Mouse (Mus musculus): ENCODE measurements at regions not wholly inside any gene's neighbourhood (a gene's known extent, or its start where the extent isn't known, plus 50 kb on each side); places are given as distances from the start of the nearest gene placed in this dataset.

- Histone ChIP-seq H3K9ac (replicated peaks) (no peak overlapping the region), H3K27ac (ENCODE audit: low read depth) (no peak overlapping the region), H3K4me1 (ENCODE audit: insufficient read depth) (no peaks in the 10 kb centered on the region), H3K27me3 (ENCODE audit: insufficient read depth, low read length) (no peaks in the 10 kb centered on the region), H3K36me3 (replicated peaks; ENCODE audit: insufficient read depth, low read length) (no peaks in the 10 kb centered on the region), H3K4me2 (ENCODE audit: low read depth, low read length) (no peak overlapping the region), H3K4me3 (ENCODE audit: low read depth, low read length) (no peak overlapping the region), H3K9me3 (ENCODE audit: low read length) (no peaks in the 10 kb centered on the region)
- ATAC-seq (no peak), DNase-seq (no peak)
- TF ChIP-seq CTCF (IDR thresholded peaks at IDR 0.05; ENCODE audit: low read depth) (no peak), EP300 (IDR thresholded peaks at IDR 0.05; ENCODE audit: low read depth) (no peak)
Observed at GRCm38 (mm10) chr9:33350258-33350657, 714.2 kb downstream of the Ets1 start.

DNA sequence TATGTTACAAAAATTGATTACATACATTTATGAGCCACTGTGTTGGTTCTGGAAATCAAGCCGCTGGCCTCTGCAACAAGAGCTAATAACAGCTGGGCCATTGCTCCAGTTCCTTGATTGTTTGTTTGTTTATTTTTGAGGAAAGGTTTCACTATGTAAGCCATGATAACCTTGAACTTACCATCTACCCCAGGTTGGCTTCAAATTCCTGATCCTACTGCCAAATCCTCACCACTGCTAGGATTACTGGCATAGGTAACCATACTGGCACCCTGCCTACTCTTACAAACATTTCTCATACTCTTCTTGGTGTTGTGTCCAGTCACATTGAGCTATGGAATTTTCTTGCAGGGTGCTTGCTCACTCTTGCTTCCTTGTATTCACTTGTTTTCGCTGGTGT lies 720.6 kb downstream of the Ets1 start:
- Histone ChIP-seq H3K4me1 (ENCODE audit: insufficient read depth) (no peaks in the 10 kb centered on the region), H3K4me2 (ENCODE audit: low read depth, low read length) (no peak overlapping the region), H3K9me3 (ENCODE audit: low read length) (no peaks in the 10 kb centered on the region), H3K9ac (replicated peaks) (no peak overlapping the region), H3K36me3 (replicated peaks; ENCODE audit: insufficient read depth, low read length) (no peaks in the 10 kb centered on the region), H3K27ac (ENCODE audit: low read depth) (no peak overlapping the region), H3K27me3 (ENCODE audit: insufficient read depth, low read length) (no peaks in the 10 kb centered on the region), H3K4me3 (ENCODE audit: low read depth, low read length) (no peak overlapping the region)
- no peak for TF ChIP-seq EP300 (IDR thresholded peaks at IDR 0.05; ENCODE audit: low read depth)
- DNase-seq: no peak
- 57% methylated on average over 2 of the region's 2 CpGs for WGBS (ENCODE audit: insufficient replicate concordance)
- no peak for ATAC-seq

- H3K36me3 ChIP-seq (replicated peaks; ENCODE audit: insufficient read depth, low read length): no peaks in the 10 kb centered on the region
- H3K27ac ChIP-seq (ENCODE audit: low read depth): no peak overlapping the region
- H3K4me1 ChIP-seq (ENCODE audit: insufficient read depth): no peaks in the 10 kb centered on the region
- TF ChIP-seq CTCF (IDR thresholded peaks at IDR 0.05; ENCODE audit: low read depth) (no peak), EP300 (IDR thresholded peaks at IDR 0.05; ENCODE audit: low read depth) (no peak)
- no peak overlapping the region for H3K4me3 ChIP-seq (ENCODE audit: low read depth, low read length)
- no peaks in the 10 kb centered on the region for H3K27me3 ChIP-seq (ENCODE audit: insufficient read depth, low read length)
- ATAC-seq: no peak
- H3K4me2 ChIP-seq (ENCODE audit: low read depth, low read length): no peak overlapping the region
- no peak for DNase-seq
- WGBS (ENCODE audit: insufficient replicate concordance): 74% methylated on average over 5 of the region's 5 CpGs
- H3K9ac ChIP-seq (replicated peaks): no peak overlapping the region
- H3K9me3 ChIP-seq (ENCODE audit: low read length): no peaks in the 10 kb centered on the region
Observed at GRCm38 (mm10) chr9:33360966-33361365, 724.9 kb downstream of the Ets1 start.

DNA sequence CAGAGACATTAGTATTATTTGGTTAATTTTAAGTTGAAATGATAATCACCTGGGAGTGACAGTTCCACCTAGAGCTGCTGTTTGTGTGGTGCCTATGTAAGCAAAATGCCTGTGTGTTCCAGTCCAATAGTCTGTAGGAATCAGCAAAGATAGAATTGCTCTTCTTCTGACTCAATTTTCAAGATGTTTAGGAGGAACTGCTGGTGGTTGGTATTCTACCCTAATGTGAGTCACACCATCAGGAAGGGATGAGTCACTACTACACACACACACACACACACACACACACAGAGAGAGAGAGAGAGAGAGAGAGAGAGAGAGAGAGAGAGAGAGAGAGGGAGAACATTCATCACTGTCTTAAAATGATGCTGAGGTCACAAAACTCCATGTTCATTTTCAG lies 753.1 kb downstream of the Ets1 start:
- Histone ChIP-seq H3K27ac (ENCODE audit: low read depth) (no peak overlapping the region), H3K4me2 (ENCODE audit: low read depth, low read length) (no peak overlapping the region), H3K9me3 (ENCODE audit: low read length) (no peaks in the 10 kb centered on the region), H3K36me3 (replicated peaks; ENCODE audit: insufficient read depth, low read length) (no peaks in the 10 kb centered on the region), H3K27me3 (ENCODE audit: insufficient read depth, low read length) (no peaks in the 10 kb centered on the region), H3K4me1 (ENCODE audit: insufficient read depth) (no peaks in the 10 kb centered on the region), H3K9ac (replicated peaks) (no peak overlapping the region), H3K4me3 (ENCODE audit: low read depth, low read length) (no peak overlapping the region)
- DNase-seq (no peak), ATAC-seq (no peak)
- TF ChIP-seq EP300 (IDR thresholded peaks at IDR 0.05; ENCODE audit: low read depth) (no peak), CTCF (IDR thresholded peaks at IDR 0.05; ENCODE audit: low read depth) (no peak)

DNA sequence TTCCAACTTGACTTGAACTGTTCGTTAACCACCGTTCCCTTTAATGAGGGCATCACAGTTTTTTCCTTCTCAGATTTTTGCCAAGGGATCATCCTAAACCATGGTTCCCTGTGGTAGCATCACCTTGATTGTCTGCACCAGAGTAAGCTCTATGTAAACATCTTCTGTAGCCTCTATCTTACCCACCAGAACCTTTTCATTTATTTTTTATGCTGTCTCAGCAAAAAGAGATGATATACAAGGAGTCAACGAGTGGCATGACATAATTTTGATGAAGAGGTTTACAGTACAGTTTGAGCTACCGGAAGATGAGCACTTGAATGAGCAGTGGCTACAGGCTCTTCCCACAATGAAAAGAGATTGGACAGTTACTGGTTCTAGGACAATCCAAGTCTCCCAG lies 768.7 kb downstream of the Ets1 start:
- Histone ChIP-seq H3K36me3 (replicated peaks; ENCODE audit: insufficient read depth, low read length) (no peaks in the 10 kb centered on the region), H3K27me3 (ENCODE audit: insufficient read depth, low read length) (no peaks in the 10 kb centered on the region), H3K27ac (ENCODE audit: low read depth) (no peak overlapping the region), H3K4me2 (ENCODE audit: low read depth, low read length) (no peak overlapping the region), H3K4me1 (ENCODE audit: insufficient read depth) (no peaks in the 10 kb centered on the region), H3K9ac (replicated peaks) (no peak overlapping the region), H3K9me3 (ENCODE audit: low read length) (0 out of 2 replicates have a peak, but pooled peaks cover 3% of the 10 kb centered on the region), H3K4me3 (ENCODE audit: low read depth, low read length) (no peak overlapping the region)
- DNase-seq (no peak), ATAC-seq (no peak)
- TF ChIP-seq CTCF (IDR thresholded peaks at IDR 0.05; ENCODE audit: low read depth) (no peak), EP300 (IDR thresholded peaks at IDR 0.05; ENCODE audit: low read depth) (no peak)
- 83% methylated on average over 4 of the region's 4 CpGs for WGBS (ENCODE audit: insufficient replicate concordance)

- H3K9me3 ChIP-seq (ENCODE audit: low read length): 0 out of 2 replicates have a peak, but pooled peaks cover 3% of the 10 kb centered on the region
- no peak overlapping the region for H3K4me3 ChIP-seq (ENCODE audit: low read depth, low read length)
- ATAC-seq: no peak
- H3K27ac ChIP-seq (ENCODE audit: low read depth): no peak overlapping the region
- H3K27me3 ChIP-seq (ENCODE audit: insufficient read depth, low read length): no peaks in the 10 kb centered on the region
- TF ChIP-seq CTCF (IDR thresholded peaks at IDR 0.05; ENCODE audit: low read depth) (no peak), EP300 (IDR thresholded peaks at IDR 0.05; ENCODE audit: low read depth) (no peak)
- no peak overlapping the region for H3K4me2 ChIP-seq (ENCODE audit: low read depth, low read length)
- H3K9ac ChIP-seq (replicated peaks): no peak overlapping the region
- 89% methylated on average over 2 of the region's 2 CpGs for WGBS (ENCODE audit: insufficient replicate concordance)
- no peak for DNase-seq
- H3K4me1 ChIP-seq (ENCODE audit: insufficient read depth): no peaks in the 10 kb centered on the region
- no peaks in the 10 kb centered on the region for H3K36me3 ChIP-seq (replicated peaks; ENCODE audit: insufficient read depth, low read length)
Observed at GRCm38 (mm10) chr9:33407517-33407916, 771.5 kb downstream of the Ets1 start.

GRCm38 (mm10) chr9:33423781-33424180 lies 787.8 kb downstream of the Ets1 start:
- no peak overlapping the region for H3K27ac ChIP-seq (ENCODE audit: low read depth)
- WGBS (ENCODE audit: insufficient replicate concordance): 42% methylated on average over 2 of the region's 2 CpGs
- H3K36me3 ChIP-seq (replicated peaks; ENCODE audit: insufficient read depth, low read length): no peaks in the 10 kb centered on the region
- no peak overlapping the region for H3K9ac ChIP-seq (replicated peaks)
- TF ChIP-seq CTCF (IDR thresholded peaks at IDR 0.05; ENCODE audit: low read depth) (no peak), EP300 (IDR thresholded peaks at IDR 0.05; ENCODE audit: low read depth) (no peak)
- H3K4me3 ChIP-seq (ENCODE audit: low read depth, low read length): no peak overlapping the region
- no peaks in the 10 kb centered on the region for H3K4me1 ChIP-seq (ENCODE audit: insufficient read depth)
- H3K27me3 ChIP-seq (ENCODE audit: insufficient read depth, low read length): no peaks in the 10 kb centered on the region
- DNase-seq (no peak), ATAC-seq (no peak)
- H3K4me2 ChIP-seq (ENCODE audit: low read depth, low read length): no peak overlapping the region
- no peaks in the 10 kb centered on the region for H3K9me3 ChIP-seq (ENCODE audit: low read length)

All from liver, postnatal 0 days (tissue).